Mouse (Mus musculus): ENCODE measurements at regions not wholly inside any gene's neighbourhood (a gene's known extent, or its start where the extent isn't known, plus 50 kb on each side); places are given as distances from the start of the nearest gene placed in this dataset.

DNA sequence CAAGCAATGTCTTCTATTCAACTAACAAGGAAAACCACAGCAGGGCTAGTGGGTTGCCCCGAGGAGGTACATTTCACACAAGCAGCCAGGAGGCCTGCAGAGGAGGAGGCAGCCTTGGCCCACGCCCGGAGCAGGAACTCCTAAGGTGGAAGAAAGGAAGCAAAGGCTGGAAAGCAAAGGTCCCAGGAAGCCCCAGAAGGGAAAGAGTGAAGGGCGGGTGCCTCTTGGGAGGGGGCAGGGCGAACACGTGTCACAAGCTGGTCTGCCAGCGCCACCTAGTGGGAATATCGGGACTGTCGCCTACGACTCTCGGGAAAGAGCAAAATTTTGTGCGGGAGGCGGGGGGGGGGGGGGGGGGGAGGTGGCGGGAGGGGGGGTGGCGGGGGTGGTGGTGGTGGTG is 508.1 kb upstream of the Tmem132c start:
- Histone ChIP-seq H3K27ac (ENCODE audit: insufficient read depth, low read depth, low read length) (no peak overlapping the region), H3K27me3 (ENCODE audit: control insufficient read depth, insufficient read depth, low read length) (no peaks in the 10 kb centered on the region), H3K36me3 (ENCODE audit: control insufficient read depth, insufficient read depth, low read length) (no peaks in the 10 kb centered on the region), H3K4me3 (ENCODE audit: low read depth, low read length) (no peak overlapping the region), H3K4me1 (ENCODE audit: control insufficient read depth, insufficient read depth, insufficient read length, low read length) (no peaks in the 10 kb centered on the region)
- TF ChIP-seq POLR2A (IDR thresholded peaks at IDR 0.05; ENCODE audit: low read depth, low read length) (no peak), CTCF (IDR thresholded peaks at IDR 0.05; ENCODE audit: extremely low read depth, insufficient read length, insufficient replicate concordance, low read depth, low read length) (no peak)
- 21% methylated on average over 6 of the region's 15 CpGs for WGBS

DNA sequence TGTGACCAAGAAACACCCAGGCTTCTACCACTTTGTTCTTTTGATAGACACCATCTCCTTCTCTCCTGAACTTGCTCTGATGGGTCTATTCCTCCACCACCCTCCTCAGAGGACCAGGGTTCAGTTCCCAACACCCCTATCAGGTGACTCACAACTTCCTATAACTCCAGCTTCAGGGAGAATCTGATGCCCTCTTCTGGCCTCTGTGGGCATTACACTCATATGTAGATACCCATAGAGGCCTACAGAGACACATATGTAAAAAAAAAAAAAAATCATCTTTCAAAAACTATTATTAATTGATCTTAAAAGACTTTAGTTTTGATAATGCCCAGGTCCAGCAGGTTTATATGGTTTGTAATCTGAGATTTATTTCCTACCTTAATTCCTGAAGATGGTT is 505.9 kb upstream of the Tmem132c start:
- Histone ChIP-seq H3K36me3 (ENCODE audit: control insufficient read depth, insufficient read depth, low read length) (no peaks in the 10 kb centered on the region), H3K4me1 (ENCODE audit: control insufficient read depth, insufficient read depth, insufficient read length, low read length) (no peaks in the 10 kb centered on the region), H3K27me3 (ENCODE audit: control insufficient read depth, insufficient read depth, low read length) (no peaks in the 10 kb centered on the region), H3K27ac (ENCODE audit: insufficient read depth, low read depth, low read length) (no peak overlapping the region), H3K4me3 (ENCODE audit: low read depth, low read length) (no peak overlapping the region)
- TF ChIP-seq POLR2A (IDR thresholded peaks at IDR 0.05; ENCODE audit: low read depth, low read length) (no peak), CTCF (IDR thresholded peaks at IDR 0.05; ENCODE audit: extremely low read depth, insufficient read length, insufficient replicate concordance, low read depth, low read length) (no peak)

DNA sequence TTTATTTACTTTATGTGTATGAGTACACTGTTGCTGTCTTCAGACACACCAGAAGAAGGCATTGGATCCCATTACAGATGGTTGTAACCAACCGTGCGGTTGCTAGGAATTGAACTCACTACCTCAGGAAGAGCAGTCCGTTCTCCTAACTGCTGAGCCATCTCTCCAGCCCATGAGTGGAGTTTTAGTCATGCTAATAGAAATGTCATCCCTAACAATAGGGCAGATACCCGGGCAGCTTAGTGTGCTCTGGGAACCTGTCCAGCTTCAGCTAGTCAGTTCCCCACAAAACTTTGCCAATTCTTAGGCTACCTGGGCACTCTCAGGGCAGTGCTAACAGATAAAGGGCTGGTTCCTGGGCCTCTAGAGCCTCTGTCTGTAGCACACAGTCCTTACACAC is 503.9 kb upstream of the Tmem132c start:
- WGBS = 79% methylated on average over 4 of the region's 4 CpGs
- Histone ChIP-seq H3K36me3 (ENCODE audit: control insufficient read depth, insufficient read depth, low read length) (no peaks in the 10 kb centered on the region), H3K4me1 (ENCODE audit: control insufficient read depth, insufficient read depth, insufficient read length, low read length) (no peaks in the 10 kb centered on the region), H3K27me3 (ENCODE audit: control insufficient read depth, insufficient read depth, low read length) (no peaks in the 10 kb centered on the region), H3K4me3 (ENCODE audit: low read depth, low read length) (no peak overlapping the region), H3K27ac (ENCODE audit: insufficient read depth, low read depth, low read length) (no peak overlapping the region)
- no peak for TF ChIP-seq POLR2A (IDR thresholded peaks at IDR 0.05; ENCODE audit: low read depth, low read length)
- no peak for TF ChIP-seq CTCF (IDR thresholded peaks at IDR 0.05; ENCODE audit: extremely low read depth, insufficient read length, insufficient replicate concordance, low read depth, low read length)

DNA sequence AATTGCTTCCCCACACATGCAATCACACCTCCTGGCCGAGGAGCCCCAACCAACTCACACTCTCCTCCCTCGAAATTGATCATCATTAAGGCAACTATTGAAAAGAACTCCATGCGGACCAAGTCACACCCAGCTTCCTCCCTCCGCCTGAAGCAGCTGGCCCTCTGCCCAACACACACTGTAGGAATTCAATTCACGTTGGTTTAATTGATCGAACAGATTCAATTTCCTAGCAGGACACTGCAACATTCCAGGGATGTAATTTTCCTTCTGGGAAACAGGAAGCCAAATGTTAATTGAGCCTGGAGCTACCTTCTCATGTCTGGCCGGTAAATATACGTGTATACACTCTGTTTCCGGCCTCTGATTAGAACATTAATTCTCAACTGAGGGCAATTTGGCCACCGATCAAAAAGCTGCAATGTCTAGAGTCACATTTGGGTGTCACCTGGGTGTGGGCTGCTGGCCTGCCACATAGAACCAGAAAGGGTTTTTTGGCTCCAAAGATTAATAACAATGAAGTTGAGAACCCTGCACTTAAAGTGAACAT is 500.7 kb upstream of the Tmem132c start:
- TF ChIP-seq POLR2A (IDR thresholded peaks at IDR 0.05; ENCODE audit: low read depth, low read length) = no peak
- no peak for TF ChIP-seq CTCF (IDR thresholded peaks at IDR 0.05; ENCODE audit: extremely low read depth, insufficient read length, insufficient replicate concordance, low read depth, low read length)
- Histone ChIP-seq H3K27ac (ENCODE audit: insufficient read depth, low read depth, low read length) (no peak overlapping the region), H3K27me3 (ENCODE audit: control insufficient read depth, insufficient read depth, low read length) (no peaks in the 10 kb centered on the region), H3K4me1 (ENCODE audit: control insufficient read depth, insufficient read depth, insufficient read length, low read length) (no peaks in the 10 kb centered on the region), H3K4me3 (ENCODE audit: low read depth, low read length) (no peak overlapping the region), H3K36me3 (ENCODE audit: control insufficient read depth, insufficient read depth, low read length) (no peaks in the 10 kb centered on the region)
- 63% methylated on average over 10 of the region's 10 CpGs for WGBS

DNA sequence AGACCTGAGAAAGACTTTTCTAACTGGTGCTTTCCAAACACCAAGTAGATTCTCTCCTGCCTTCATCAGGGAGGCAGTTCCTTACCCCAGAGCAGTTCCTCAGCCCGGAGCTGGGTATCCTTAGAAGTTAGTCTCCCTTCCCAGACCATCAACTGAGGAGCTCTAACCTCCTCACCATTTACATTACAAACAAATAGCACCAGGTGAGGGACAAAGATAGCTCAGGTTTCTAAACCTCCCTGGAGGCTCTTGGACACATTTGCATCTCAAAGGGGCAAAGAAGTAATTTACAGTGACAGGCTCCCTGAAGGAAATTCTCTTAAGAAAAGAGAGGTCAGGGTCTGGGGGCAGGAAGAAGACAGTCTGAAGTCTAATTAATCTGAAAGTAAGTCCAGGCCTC is 486.5 kb upstream of the Tmem132c start:
- H3K4me1 ChIP-seq (ENCODE audit: control insufficient read depth, insufficient read depth, insufficient read length, low read length) = no peaks in the 10 kb centered on the region
- no peaks in the 10 kb centered on the region for H3K27me3 ChIP-seq (ENCODE audit: control insufficient read depth, insufficient read depth, low read length)
- 24% methylated on average over 1 of the region's 1 CpGs for WGBS

DNA sequence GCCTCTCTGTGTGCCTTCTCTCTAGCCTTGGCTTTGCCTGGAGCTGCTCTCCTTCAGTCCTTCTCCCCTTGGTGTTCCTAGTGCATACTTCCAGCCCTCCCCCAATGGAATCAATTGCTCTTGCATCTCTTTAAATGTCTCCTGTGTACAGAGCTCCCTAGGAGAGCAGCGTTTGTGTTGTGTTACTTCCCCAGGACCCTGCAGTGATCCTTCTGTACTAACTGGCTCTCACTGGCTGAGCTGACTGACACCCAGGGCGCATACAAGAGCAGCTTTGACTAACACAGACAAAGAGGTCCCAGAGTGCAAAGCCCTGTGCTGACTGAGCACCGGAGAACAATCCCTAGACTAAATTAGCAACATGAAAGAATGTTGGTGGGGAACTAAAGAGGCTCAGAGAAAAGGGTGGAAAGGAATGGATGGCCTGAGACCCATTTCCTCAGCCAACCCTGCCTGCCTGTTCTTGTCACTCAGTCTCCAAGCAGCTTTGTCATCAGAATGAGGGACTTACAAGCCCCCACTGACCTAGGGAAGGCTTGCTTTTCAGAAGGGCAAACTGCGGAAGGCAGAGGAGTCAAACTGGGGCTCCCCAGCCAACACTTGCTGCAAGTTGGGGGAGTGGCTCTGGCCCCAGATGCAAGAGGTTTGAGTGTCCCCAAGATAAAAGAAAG is 476.4 kb upstream of the Tmem132c start:
- no peaks in the 10 kb centered on the region for H3K4me1 ChIP-seq (ENCODE audit: control insufficient read depth, insufficient read depth, insufficient read length, low read length)
- no peak for TF ChIP-seq POLR2A (IDR thresholded peaks at IDR 0.05; ENCODE audit: low read depth, low read length)
- no peak for TF ChIP-seq CTCF (IDR thresholded peaks at IDR 0.05; ENCODE audit: extremely low read depth, insufficient read length, insufficient replicate concordance, low read depth, low read length)
- H3K27me3 ChIP-seq (ENCODE audit: control insufficient read depth, insufficient read depth, low read length) = no peaks in the 10 kb centered on the region
- no peaks in the 10 kb centered on the region for H3K36me3 ChIP-seq (ENCODE audit: control insufficient read depth, insufficient read depth, low read length)
- 21% methylated on average over 4 of the region's 4 CpGs for WGBS
- no peak overlapping the region for H3K27ac ChIP-seq (ENCODE audit: insufficient read depth, low read depth, low read length)
- H3K4me3 ChIP-seq (ENCODE audit: low read depth, low read length) = no peak overlapping the region

More for the DNA sequence above, 486.5 kb upstream of the Tmem132c start:
- H3K36me3 ChIP-seq (ENCODE audit: control insufficient read depth, insufficient read depth, low read length) = no peaks in the 10 kb centered on the region
- no peak overlapping the region for H3K27ac ChIP-seq (ENCODE audit: insufficient read depth, low read depth, low read length)
- TF ChIP-seq CTCF (IDR thresholded peaks at IDR 0.05; ENCODE audit: extremely low read depth, insufficient read length, insufficient replicate concordance, low read depth, low read length) (no peak), POLR2A (IDR thresholded peaks at IDR 0.05; ENCODE audit: low read depth, low read length) (no peak)
- no peak overlapping the region for H3K4me3 ChIP-seq (ENCODE audit: low read depth, low read length)

DNA sequence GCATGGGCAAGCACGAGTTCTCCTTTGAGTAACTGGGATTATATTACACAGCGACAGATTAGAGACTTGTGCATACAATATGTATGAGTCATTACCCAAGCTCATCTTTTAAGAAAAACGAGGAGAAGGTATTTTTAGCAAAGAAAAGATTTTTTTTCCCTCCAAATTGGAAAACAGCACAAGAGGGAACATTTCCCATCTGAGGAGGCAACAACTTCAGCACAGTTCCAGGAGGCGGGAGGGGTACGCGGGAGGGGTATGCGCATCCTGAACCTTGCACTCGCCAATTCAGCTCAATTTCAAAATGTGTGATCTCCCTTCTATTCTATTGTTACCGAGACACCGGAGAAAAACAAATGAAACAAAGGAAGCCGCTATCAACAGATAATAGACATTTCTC is 472.6 kb upstream of the Tmem132c start:
- Histone ChIP-seq H3K36me3 (ENCODE audit: control insufficient read depth, insufficient read depth, low read length) (no peaks in the 10 kb centered on the region), H3K4me1 (ENCODE audit: control insufficient read depth, insufficient read depth, insufficient read length, low read length) (no peaks in the 10 kb centered on the region), H3K27ac (ENCODE audit: insufficient read depth, low read depth, low read length) (no peak overlapping the region), H3K4me3 (ENCODE audit: low read depth, low read length) (no peak overlapping the region), H3K27me3 (ENCODE audit: control insufficient read depth, insufficient read depth, low read length) (no peaks in the 10 kb centered on the region)
- TF ChIP-seq POLR2A (IDR thresholded peaks at IDR 0.05; ENCODE audit: low read depth, low read length) = no peak
- no peak for TF ChIP-seq CTCF (IDR thresholded peaks at IDR 0.05; ENCODE audit: extremely low read depth, insufficient read length, insufficient replicate concordance, low read depth, low read length)
- 33% methylated on average over 11 of the region's 11 CpGs for WGBS

All from small intestine, adult 2 months (tissue).